ENCODE assay signal across 15 mouse cellular contexts in the genomic region with DNA sequence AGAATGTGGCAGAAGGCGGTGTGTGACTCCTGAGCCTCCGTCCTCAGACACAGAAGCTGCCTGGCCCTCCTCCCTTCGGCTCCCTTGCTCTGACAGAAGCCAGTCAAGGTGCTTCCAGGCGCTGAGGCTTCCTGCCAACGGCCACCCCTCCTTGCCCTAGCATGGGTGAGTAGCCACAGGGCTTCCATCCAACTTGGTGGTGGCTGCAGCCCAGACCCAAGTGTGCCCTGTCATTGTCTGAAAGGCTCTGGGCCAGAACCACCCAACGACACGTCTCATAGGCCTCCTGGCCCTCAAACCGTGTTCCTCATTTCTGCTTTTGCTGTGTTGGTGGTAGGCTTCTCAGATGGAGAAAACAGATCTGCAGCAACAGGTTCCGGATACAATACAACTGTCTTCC.
DNase-seq lines count a peak whose midpoint lies in the region; ATAC-seq lines count a peak whose summit lies in the region.
"Had no signal": no experiment of that assay in that cellular context is flagged by ENCODE, and none has a peak within 500 bp of the region (broad histone marks: within the 10 kb centered on the region; RNA-seq: fewer than 3 reads in every experiment).

No protein-coding gene starts in this region.

- no peak overlapping the region for H3K4me2 ChIP-seq in kidney, embryonic 15.5 days
- no peak overlapping the region for H3K4me2 ChIP-seq in forebrain, embryonic 11.5 days (ENCODE audit: low read depth, low read length, severe bottlenecking)
- H3K4me2 ChIP-seq: heart, embryonic 15.5 days; neural tube, embryonic 15.5 days had no signal

- ATAC-seq in kidney, embryonic 15.5 days (replicated peaks; ENCODE audit: low FRiP score), result no peak
- ATAC-seq in cerebellum, adult (ENCODE audit: insufficient number of reproducible peaks, low FRiP score, low TSS enrichment), result 0 out of 2 replicates have a peak, but pooled peaks have one; percentile 40
- ATAC-seq in forebrain, embryonic 11.5 days (replicated peaks; ENCODE audit: low FRiP score), result no peak
- ATAC-seq: inflammation-experienced regulatory T-cells, adult 6 months; liver, postnatal 0 days had no signal

- H3K9me3 ChIP-seq in heart, embryonic 10.5 days, result no peaks in the 10 kb centered on the region
- no peaks in the 10 kb centered on the region for H3K9me3 ChIP-seq in kidney, embryonic 15.5 days (replicated peaks)
- H3K9me3 ChIP-seq in forebrain, embryonic 11.5 days (ENCODE audit: control insufficient read depth, low read length), result no peaks in the 10 kb centered on the region
- H3K9me3 ChIP-seq: heart, embryonic 15.5 days; neural tube, embryonic 15.5 days had no signal

- H3K9ac ChIP-seq in kidney, embryonic 15.5 days, result no peak overlapping the region
- no peak overlapping the region for H3K9ac ChIP-seq in forebrain, embryonic 11.5 days (ENCODE audit: low read length)
- H3K9ac ChIP-seq: heart, embryonic 15.5 days; liver, postnatal 0 days; neural tube, embryonic 15.5 days had no signal

- H3K36me3 ChIP-seq in heart, embryonic 10.5 days, result no peaks in the 10 kb centered on the region
- no peaks in the 10 kb centered on the region for H3K36me3 ChIP-seq in kidney, embryonic 15.5 days
- no peaks in the 10 kb centered on the region for H3K36me3 ChIP-seq in forebrain, embryonic 11.5 days (ENCODE audit: control insufficient read depth, insufficient read depth, low read length)
- H3K36me3 ChIP-seq: heart, embryonic 15.5 days; neural tube, embryonic 15.5 days had no signal

- DNase-seq in heart, adult 11 months, result peak; percentile 93
- no peak for DNase-seq in heart, embryonic 10.5 days (ENCODE audit: low spot score)
- peak; percentile 33 for DNase-seq in kidney, adult 9 months
- DNase-seq in cerebellum, postnatal 25 days, result peak; percentile 58 to 74
- no peak for DNase-seq in forebrain, embryonic 11.5 days (ENCODE audit: low spot score)
- DNase-seq in frontal cortex, postnatal 14 days (ENCODE audit: low spot score in 2 of 2), result no peak
- DNase-seq: liver, postnatal 0 days; right cerebral cortex, postnatal 14 days; thymus, postnatal 14 days had no signal

- H3K4me1 ChIP-seq in heart, embryonic 10.5 days, result 0 out of 2 replicates have a peak, but pooled peaks cover 4% of the 10 kb centered on the region
- H3K4me1 ChIP-seq in kidney, embryonic 15.5 days, result 0 out of 2 replicates have a peak, but pooled peaks cover 3% of the 10 kb centered on the region
- H3K4me1 ChIP-seq in forebrain, embryonic 11.5 days (replicated peaks; ENCODE audit: control insufficient read depth, insufficient read depth, low read length), result peaks cover 8% of the 10 kb centered on the region; the same call in 1 of the 2 replicates
- H3K4me1 ChIP-seq: heart, embryonic 15.5 days had no signal

- H3K4me3 ChIP-seq in heart, embryonic 10.5 days, result no peak overlapping the region
- no peak overlapping the region for H3K4me3 ChIP-seq in kidney, embryonic 15.5 days (replicated peaks)
- no peak overlapping the region for H3K4me3 ChIP-seq in forebrain, embryonic 11.5 days (ENCODE audit: low read depth, low read length)
- H3K4me3 ChIP-seq: heart, embryonic 15.5 days; neural tube, embryonic 15.5 days had no signal

- no peak overlapping the region for H3K27ac ChIP-seq in heart, embryonic 10.5 days
- no peak overlapping the region for H3K27ac ChIP-seq in kidney, embryonic 15.5 days
- no peak overlapping the region for H3K27ac ChIP-seq in forebrain, embryonic 11.5 days (ENCODE audit: low read depth, low read length)
- H3K27ac ChIP-seq: heart, embryonic 15.5 days; macrophage; neural tube, embryonic 15.5 days had no signal

- WGBS in heart, embryonic 10.5 days, result 77% methylated on average over 9 of the region's 9 CpGs
- WGBS in kidney, embryonic 15.5 days, result 76% methylated on average over 9 of the region's 9 CpGs
- 84% methylated on average over 9 of the region's 9 CpGs for WGBS in forebrain, embryonic 11.5 days

- peaks cover 28% of the 10 kb centered on the region for H3K27me3 ChIP-seq in heart, embryonic 10.5 days (ENCODE audit: insufficient read depth, poor library complexity, severe bottlenecking)
- peaks cover 25% of the 10 kb centered on the region for H3K27me3 ChIP-seq in kidney, embryonic 15.5 days
- H3K27me3 ChIP-seq in forebrain, embryonic 11.5 days (ENCODE audit: control insufficient read depth, insufficient read depth, low read length), result peaks cover 2% of the 10 kb centered on the region; the same call in 1 of the 2 replicates
- H3K27me3 ChIP-seq: neural tube, embryonic 15.5 days had no signal

Comparison
In these comparisons a context has a peak if more than half of its experiments do, and no peak if none do; other contexts are left out.
1. DNase-seq: peak in heart, adult 11 months (single experiment), kidney, adult 9 months (single experiment) and cerebellum, postnatal 25 days (2 of 2); none in heart, embryonic 10.5 days (single experiment), forebrain, embryonic 11.5 days (single experiment) and frontal cortex, postnatal 14 days (0 of 2).